Mouse (Mus musculus) CH12.LX (cell line): ENCODE data around the gene Krtap9-5.

Experiments used
- CHD2 ChIP-seq: IDR thresholded peaks from 2 replicates; pipeline ENCODE4 v1.6.1; 2011; ENCODE audit warnings: low read length, improper control_type of control experiment
- CTCF ChIP-seq, 2 experiments: IDR thresholded peaks in 1 of 2; conservative IDR thresholded peaks in 1 of 2; 2 replicates each; pipeline ENCODE4 v1.5.1; 2011 to 2012; ENCODE audit warnings: low read depth in 2 of 2, low read length in 2 of 2, improper control_type of control experiment in 1 of 2, inconsistent platforms in 1 of 2, mild to moderate bottlenecking in 1 of 2, moderate library complexity in 1 of 2
- E2F4 ChIP-seq: IDR thresholded peaks from 2 replicates; pipeline ENCODE4 v1.6.1; 2011; ENCODE audit warnings: low read depth, low read length, improper control_type of control experiment; ENCODE audit not compliant: insufficient replicate concordance
- EP300 ChIP-seq: IDR thresholded peaks from 2 replicates; pipeline ENCODE4 v1.6.1; 2011; ENCODE audit warnings: low read length, improper control_type of control experiment
- ETS1 ChIP-seq: conservative IDR thresholded peaks from 2 replicates; pipeline ENCODE4 v1.6.1; 2012; ENCODE audit warnings: low read depth, mild to moderate bottlenecking, inconsistent platforms, low read length, improper control_type of control experiment, moderate library complexity
- MAFK ChIP-seq: IDR thresholded peaks from 2 replicates; pipeline ENCODE4 v1.6.1; 2011; ENCODE audit warnings: low read length, improper control_type of control experiment; ENCODE audit not compliant: insufficient replicate concordance
- MAX ChIP-seq: IDR thresholded peaks from 2 replicates; pipeline ENCODE4 v1.6.1; 2011; ENCODE audit warnings: low read length, improper control_type of control experiment
- MEF2A ChIP-seq: IDR thresholded peaks from 2 replicates; pipeline ENCODE4 v1.6.1; 2014; ENCODE audit warnings: low read depth, mild to moderate bottlenecking, inconsistent platforms, low read length, improper control_type of control experiment, borderline replicate concordance
- POLR2A ChIP-seq: IDR thresholded peaks from 2 replicates; pipeline ENCODE4 v1.6.1; 2011; ENCODE audit warnings: low read depth, mild to moderate bottlenecking, improper control_type of control experiment, low read length
- POLR2AphosphoS2 ChIP-seq: IDR thresholded peaks from 2 replicates; pipeline ENCODE4 v1.6.1; 2011; ENCODE audit warnings: low read depth, low read length, improper control_type of control experiment
- TBP ChIP-seq: conservative IDR thresholded peaks from 2 replicates; pipeline ENCODE4 v1.6.1; 2011; ENCODE audit warnings: low read depth, low read length, improper control_type of control experiment
- TCF12 ChIP-seq: IDR thresholded peaks from 2 replicates; pipeline ENCODE4 v1.6.1; 2014; ENCODE audit warnings: low read depth, mild to moderate bottlenecking, inconsistent platforms, low read length, improper control_type of control experiment
- USF1 ChIP-seq: IDR thresholded peaks from 2 replicates; pipeline ENCODE4 v1.6.1; 2014; ENCODE audit warnings: low read depth, mild to moderate bottlenecking, inconsistent platforms, low read length, improper control_type of control experiment
- ZMIZ1 ChIP-seq: IDR thresholded peaks from 2 replicates; pipeline ENCODE4 v1.6.1; 2012; ENCODE audit warnings: low read depth, mild to moderate bottlenecking, inconsistent platforms, low read length, improper control_type of control experiment

DNA sequence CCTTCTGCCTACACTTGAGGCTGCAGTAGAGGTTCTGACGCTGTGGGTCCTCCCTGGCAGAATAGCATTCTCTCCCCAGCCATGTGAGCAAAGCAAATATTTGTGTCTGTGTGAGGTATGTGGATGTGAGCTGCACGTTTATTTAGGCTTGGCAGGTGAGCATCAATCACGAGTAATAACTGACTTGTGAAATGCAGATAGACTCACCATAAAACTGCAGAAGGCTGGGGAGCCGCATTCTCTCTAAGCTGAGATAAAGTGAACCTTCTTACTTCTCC is 46.0 kb downstream of the Krtap9-5 start:
- TF ChIP-seq MAX, result no peak
- no peak for TF ChIP-seq POLR2AphosphoS2
- no peak for TF ChIP-seq CHD2
- no peak for TF ChIP-seq TBP
- TF ChIP-seq TCF12, result no peak
- TF ChIP-seq ETS1, result no peak
- TF ChIP-seq ZMIZ1, result no peak
- TF ChIP-seq CTCF (conservative IDR thresholded peaks at IDR 0.05 in 1 of 2, IDR thresholded peaks at IDR 0.05 in 1 of 2; ENCODE audit: low read depth in 2 of 2, low read length in 2 of 2), result no peak
- TF ChIP-seq MEF2A, result no peak
- no peak for TF ChIP-seq EP300
- no peak for TF ChIP-seq POLR2A
- no peak for TF ChIP-seq USF1
- TF ChIP-seq MAFK, result no peak
- no peak for TF ChIP-seq E2F4
